Mouse (Mus musculus) testis, adult 2 months (tissue): ENCODE results near the gene Prss27. TPM values are rescaled to one million over a fixed set of nuclear protein-coding genes. Genes with fewer than 3 reads are reported as not detected.

Experiments used
- H3K27ac ChIP-seq: fragments of 200-500 bp; 2 replicates; pipeline ENCODE4 v1.5.1; 2012; ENCODE audit warnings: low read depth, low read length; ENCODE audit not compliant: control insufficient read depth, insufficient read depth
- H3K27me3 ChIP-seq: fragments of 200-500 bp; 2 replicates; pipeline ENCODE4 v1.6.1; 2012; ENCODE audit warnings: mild to moderate bottlenecking, low read length, moderate library complexity; ENCODE audit not compliant: control insufficient read depth, insufficient read depth
- H3K36me3 ChIP-seq: fragments of 200-500 bp; 2 replicates; pipeline ENCODE4 v1.6.1; 2012; ENCODE audit warnings: mild to moderate bottlenecking, low read length; ENCODE audit not compliant: control insufficient read depth, insufficient read depth
- H3K4me1 ChIP-seq: fragments of 200-500 bp; 2 replicates; pipeline ENCODE4 v1.6.1; 2012; ENCODE audit warnings: low read length; ENCODE audit not compliant: control insufficient read depth, insufficient read depth
- H3K4me3 ChIP-seq: fragments of 200-500 bp; 2 replicates; pipeline ENCODE4 v1.5.1; 2012; ENCODE audit warnings: low read depth, mild to moderate bottlenecking, low read length, moderate library complexity, mixed read lengths; ENCODE audit not compliant: control insufficient read depth
- CTCF ChIP-seq: fragments of 200-500 bp; IDR thresholded peaks from 2 replicates; pipeline ENCODE4 v1.5.1; 2012; ENCODE audit warnings: low read depth, mild to moderate bottlenecking, inconsistent platforms, low read length, moderate library complexity; ENCODE audit not compliant: control insufficient read depth, insufficient read depth, insufficient replicate concordance
- POLR2A ChIP-seq: fragments of 200-500 bp; IDR thresholded peaks from 2 replicates; pipeline ENCODE4 v1.6.1; 2012; ENCODE audit warnings: low read depth, mild to moderate bottlenecking, inconsistent platforms, low read length, moderate library complexity; ENCODE audit not compliant: control insufficient read depth
- polyA plus RNA-seq: library from polyadenylated mRNA; depleted of rRNA; stranded (reverse); fragments of >200 nt; gene quantifications from 2 replicates; pipeline ENCODE4 v1.2.3, GENCODE M21; 2012

The Prss27 gene
- polyA plus RNA-seq, 1 experiment, result not detected

GRCm38 (mm10) chr17:24056636-24057625 lies 19.0 kb downstream of the Prss27 start:
- H3K27me3 ChIP-seq, result no peaks in the 10 kb centered on the region
- no peaks in the 10 kb centered on the region for H3K4me1 ChIP-seq
- TF ChIP-seq CTCF, result no peak
- no peak for TF ChIP-seq POLR2A
- H3K4me3 ChIP-seq, result peak overlapping the region; percentile 67
- H3K27ac ChIP-seq, result no peak overlapping the region
- peaks cover 14% of the 10 kb centered on the region for H3K36me3 ChIP-seq

- Histone ChIP-seq H3K4me1 (no peaks in the 10 kb centered on the region), H3K36me3 (peaks cover 14% of the 10 kb centered on the region), H3K27ac (no peak overlapping the region), H3K4me3 (peak overlapping the region; percentile 67), H3K27me3 (no peaks in the 10 kb centered on the region)
- TF ChIP-seq POLR2A (no peak), CTCF (no peak)
These were observed 19.8 kb downstream of the Prss27 start for GRCm38 (mm10) chr17:24057730-24058245.

- H3K27ac ChIP-seq, result no peak overlapping the region
- peaks cover 12% of the 10 kb centered on the region for H3K36me3 ChIP-seq
- TF ChIP-seq POLR2A, result no peak
- no peak for TF ChIP-seq CTCF
- no peak overlapping the region for H3K4me3 ChIP-seq
- no peaks in the 10 kb centered on the region for H3K27me3 ChIP-seq
- H3K4me1 ChIP-seq, result no peaks in the 10 kb centered on the region
These were observed 24.7 kb downstream of the Prss27 start for GRCm38 (mm10) chr17:24062459-24063155.

- TF ChIP-seq CTCF, result no peak
- TF ChIP-seq POLR2A, result no peak
- Histone ChIP-seq H3K4me3 (no peak overlapping the region), H3K36me3 (no peaks in the 10 kb centered on the region), H3K27me3 (no peaks in the 10 kb centered on the region), H3K27ac (no peak overlapping the region), H3K4me1 (0 out of 2 replicates have a peak, but pooled peaks cover 2% of the 10 kb centered on the region)
These were observed 30.3 kb downstream of the Prss27 start for GRCm38 (mm10) chr17:24068271-24068670.

GRCm38 (mm10) chr17:24069531-24069930 lies 31.6 kb downstream of the Prss27 start:
- no peaks in the 10 kb centered on the region for H3K36me3 ChIP-seq

GRCm38 (mm10) chr17:24072919-24073696 lies 35.2 kb downstream of the Prss27 start, which contains the start of gene Kctd5:
TSS of gene Kctd5 (minus strand) at chr17:24073485.
- TF ChIP-seq POLR2A (peak; percentile 78), CTCF (no peak)
- H3K4me1 ChIP-seq, result 0 out of 2 replicates have a peak, but pooled peaks cover 2% of the 10 kb centered on the region
- H3K36me3 ChIP-seq, result no peaks in the 10 kb centered on the region; the same call in 1 of the 2 replicates
- H3K27ac ChIP-seq, result peak within 1 kb of the TSS; percentile 54
- peak within 1 kb of the TSS; percentile 97 for H3K4me3 ChIP-seq
- H3K27me3 ChIP-seq, result no peaks in the 10 kb centered on the region

More at GRCm38 (mm10) chr17:24069531-24069930, 31.6 kb downstream of the Prss27 start:
- Histone ChIP-seq H3K4me1 (0 out of 2 replicates have a peak, but pooled peaks cover 2% of the 10 kb centered on the region), H3K27ac (no peak overlapping the region), H3K27me3 (no peaks in the 10 kb centered on the region), H3K4me3 (no peak overlapping the region)
- no peak for TF ChIP-seq CTCF
- TF ChIP-seq POLR2A, result no peak
